Mouse (Mus musculus): Measurements from ENCODE around the gene Cdc42se1. TPM values are rescaled to one million over a fixed set of nuclear protein-coding genes. Genes with fewer than 3 reads are reported as not detected.

Cdc42se1 gene
- polyA plus RNA-seq, 1 experiment from 2014 or later = 109 TPM

GRCm38 (mm10) chr3:95239971-95240370 is 11.4 kb downstream of the Cdc42se1 start:
- Histone ChIP-seq H3K27ac (ENCODE audit: low read depth, low read length) (no peak overlapping the region), H3K36me3 (ENCODE audit: control insufficient read depth, insufficient read depth, low read length) (peaks cover 28% of the 10 kb centered on the region), H3K4me2 (replicated peaks; ENCODE audit: low read depth, low read length) (no peak overlapping the region), H3K27me3 (ENCODE audit: control insufficient read depth, insufficient read depth, low read length) (no peaks in the 10 kb centered on the region), H3K9ac (ENCODE audit: low read depth, low read length) (no peak overlapping the region), H3K4me1 (ENCODE audit: control insufficient read depth, insufficient read depth, low read length) (0 out of 2 replicates have a peak, but pooled peaks cover 6% of the 10 kb centered on the region), H3K9me3 (ENCODE audit: control insufficient read depth, low read length) (no peaks in the 10 kb centered on the region), H3K4me3 (ENCODE audit: low read length) (no peak overlapping the region)
- 90% methylated on average over 12 of the region's 12 CpGs for WGBS
- ATAC-seq (ENCODE audit: low FRiP score, low TSS enrichment) = no peak

- 33% methylated on average over 17 of the region's 17 CpGs for WGBS
- H3K27me3 ChIP-seq (ENCODE audit: control insufficient read depth, insufficient read depth, low read length) = no peaks in the 10 kb centered on the region
- H3K27ac ChIP-seq (ENCODE audit: low read depth, low read length) = no peak overlapping the region
- H3K9ac ChIP-seq (ENCODE audit: low read depth, low read length) = no peak overlapping the region
- peak overlapping the region; percentile 23; the same call in 1 of the 2 replicates for H3K4me2 ChIP-seq (replicated peaks; ENCODE audit: low read depth, low read length)
- H3K4me1 ChIP-seq (ENCODE audit: control insufficient read depth, insufficient read depth, low read length) = 0 out of 2 replicates have a peak, but pooled peaks cover 3% of the 10 kb centered on the region
- H3K9me3 ChIP-seq (ENCODE audit: control insufficient read depth, low read length) = no peaks in the 10 kb centered on the region
- no peak overlapping the region for H3K4me3 ChIP-seq (ENCODE audit: low read length)
- no peak; the same call in 1 of the 2 replicates for ATAC-seq (ENCODE audit: low FRiP score, low TSS enrichment)
- H3K36me3 ChIP-seq (ENCODE audit: control insufficient read depth, insufficient read depth, low read length) = peaks cover 18% of the 10 kb centered on the region
Measured at GRCm38 (mm10) chr3:95240900-95241299, 12.4 kb downstream of the Cdc42se1 start.

GRCm38 (mm10) chr3:95241498-95241897 is 13.0 kb downstream of the Cdc42se1 start, which contains the start of gene Gm128:
TSS of gene Gm128 (minus strand) at chr3:95241598.
- WGBS = 82% methylated on average over 7 of the region's 7 CpGs
- Histone ChIP-seq H3K9me3 (ENCODE audit: control insufficient read depth, low read length) (no peaks in the 10 kb centered on the region), H3K4me2 (replicated peaks; ENCODE audit: low read depth, low read length) (peak within 1 kb of the TSS; percentile 23; the same call in 1 of the 2 replicates), H3K27ac (ENCODE audit: low read depth, low read length) (no peak within 1 kb of the TSS), H3K4me1 (ENCODE audit: control insufficient read depth, insufficient read depth, low read length) (0 out of 2 replicates have a peak, but pooled peaks cover 3% of the 10 kb centered on the region), H3K4me3 (ENCODE audit: low read length) (no peak within 1 kb of the TSS), H3K27me3 (ENCODE audit: control insufficient read depth, insufficient read depth, low read length) (no peaks in the 10 kb centered on the region), H3K9ac (ENCODE audit: low read depth, low read length) (no peak within 1 kb of the TSS), H3K36me3 (ENCODE audit: control insufficient read depth, insufficient read depth, low read length) (peaks cover 14% of the 10 kb centered on the region; the same call in 1 of the 2 replicates)
- no peak for ATAC-seq (ENCODE audit: low FRiP score, low TSS enrichment)

- 74% methylated on average over 2 of the region's 2 CpGs for WGBS
- 0 out of 2 replicates have a peak, but pooled peaks cover 3% of the 10 kb centered on the region for H3K4me1 ChIP-seq (ENCODE audit: control insufficient read depth, insufficient read depth, low read length)
- H3K4me3 ChIP-seq (ENCODE audit: low read length) = no peak overlapping the region
- ATAC-seq (ENCODE audit: low FRiP score, low TSS enrichment) = no peak
- no peak overlapping the region for H3K4me2 ChIP-seq (replicated peaks; ENCODE audit: low read depth, low read length)
- no peak overlapping the region for H3K9ac ChIP-seq (ENCODE audit: low read depth, low read length)
- H3K9me3 ChIP-seq (ENCODE audit: control insufficient read depth, low read length) = no peaks in the 10 kb centered on the region
- H3K36me3 ChIP-seq (ENCODE audit: control insufficient read depth, insufficient read depth, low read length) = peaks cover under 1% of the 10 kb centered on the region; the same call in 1 of the 2 replicates
- H3K27me3 ChIP-seq (ENCODE audit: control insufficient read depth, insufficient read depth, low read length) = no peaks in the 10 kb centered on the region
- H3K27ac ChIP-seq (ENCODE audit: low read depth, low read length) = no peak overlapping the region
Measured at GRCm38 (mm10) chr3:95243086-95243485, 14.6 kb downstream of the Cdc42se1 start.

GRCm38 (mm10) chr3:95246465-95247231 is 18.1 kb downstream of the Cdc42se1 start:
- H3K27me3 ChIP-seq (ENCODE audit: control insufficient read depth, insufficient read depth, low read length) = no peaks in the 10 kb centered on the region
- no peak for ATAC-seq (ENCODE audit: low FRiP score, low TSS enrichment)

GRCm38 (mm10) chr3:95247660-95248336 is 19.3 kb downstream of the Cdc42se1 start:
- 60% methylated on average over 1 of the region's 1 CpGs for WGBS
- Histone ChIP-seq H3K9me3 (ENCODE audit: control insufficient read depth, low read length) (no peaks in the 10 kb centered on the region), H3K4me2 (replicated peaks; ENCODE audit: low read depth, low read length) (no peak overlapping the region), H3K27me3 (ENCODE audit: control insufficient read depth, insufficient read depth, low read length) (no peaks in the 10 kb centered on the region), H3K27ac (ENCODE audit: low read depth, low read length) (no peak overlapping the region), H3K4me1 (ENCODE audit: control insufficient read depth, insufficient read depth, low read length) (no peaks in the 10 kb centered on the region), H3K36me3 (ENCODE audit: control insufficient read depth, insufficient read depth, low read length) (no peaks in the 10 kb centered on the region), H3K4me3 (ENCODE audit: low read length) (no peak overlapping the region), H3K9ac (ENCODE audit: low read depth, low read length) (no peak overlapping the region)
- no peak for ATAC-seq (ENCODE audit: low FRiP score, low TSS enrichment)

More at GRCm38 (mm10) chr3:95246465-95247231, 18.1 kb downstream of the Cdc42se1 start:
- H3K9me3 ChIP-seq (ENCODE audit: control insufficient read depth, low read length) = no peaks in the 10 kb centered on the region
- no peak overlapping the region for H3K4me3 ChIP-seq (ENCODE audit: low read length)
- no peaks in the 10 kb centered on the region for H3K36me3 ChIP-seq (ENCODE audit: control insufficient read depth, insufficient read depth, low read length)
- H3K9ac ChIP-seq (ENCODE audit: low read depth, low read length) = no peak overlapping the region
- WGBS = 85% methylated on average over 5 of the region's 5 CpGs
- no peaks in the 10 kb centered on the region for H3K4me1 ChIP-seq (ENCODE audit: control insufficient read depth, insufficient read depth, low read length)
- H3K4me2 ChIP-seq (replicated peaks; ENCODE audit: low read depth, low read length) = no peak overlapping the region
- H3K27ac ChIP-seq (ENCODE audit: low read depth, low read length) = no peak overlapping the region

- WGBS = 62% methylated on average over 5 of the region's 5 CpGs
- Histone ChIP-seq H3K4me2 (replicated peaks; ENCODE audit: low read depth, low read length) (no peak overlapping the region), H3K36me3 (ENCODE audit: control insufficient read depth, insufficient read depth, low read length) (peaks cover 13% of the 10 kb centered on the region; the same call in 1 of the 2 replicates), H3K9ac (ENCODE audit: low read depth, low read length) (no peak overlapping the region), H3K4me1 (ENCODE audit: control insufficient read depth, insufficient read depth, low read length) (no peaks in the 10 kb centered on the region), H3K9me3 (ENCODE audit: control insufficient read depth, low read length) (no peaks in the 10 kb centered on the region), H3K4me3 (ENCODE audit: low read length) (no peak overlapping the region), H3K27me3 (ENCODE audit: control insufficient read depth, insufficient read depth, low read length) (no peaks in the 10 kb centered on the region), H3K27ac (ENCODE audit: low read depth, low read length) (no peak overlapping the region)
- no peak for ATAC-seq (ENCODE audit: low FRiP score, low TSS enrichment)
Measured at GRCm38 (mm10) chr3:95250361-95250760, 21.8 kb downstream of the Cdc42se1 start.

GRCm38 (mm10) chr3:95250783-95251424 is 22.4 kb downstream of the Cdc42se1 start, which contains the start of gene Bnipl:
TSS of gene Bnipl (minus strand) at chr3:95251193.
- Histone ChIP-seq H3K9ac (ENCODE audit: low read depth, low read length) (no peak within 1 kb of the TSS), H3K27ac (ENCODE audit: low read depth, low read length) (0 out of 2 replicates have a peak within 1 kb of the TSS, but pooled peaks have one; percentile 17), H3K27me3 (ENCODE audit: control insufficient read depth, insufficient read depth, low read length) (no peaks in the 10 kb centered on the region), H3K4me3 (ENCODE audit: low read length) (no peak within 1 kb of the TSS), H3K4me2 (replicated peaks; ENCODE audit: low read depth, low read length) (no peak within 1 kb of the TSS), H3K9me3 (ENCODE audit: control insufficient read depth, low read length) (no peaks in the 10 kb centered on the region), H3K4me1 (ENCODE audit: control insufficient read depth, insufficient read depth, low read length) (no peaks in the 10 kb centered on the region), H3K36me3 (ENCODE audit: control insufficient read depth, insufficient read depth, low read length) (peaks cover 16% of the 10 kb centered on the region; the same call in 1 of the 2 replicates)
- 50% methylated on average over 7 of the region's 7 CpGs for WGBS
- no peak for ATAC-seq (ENCODE audit: low FRiP score, low TSS enrichment)

Measured in kidney, embryonic 14.5 days (tissue).